Mouse (Mus musculus): ENCODE results near the gene Zeb2.

DNA sequence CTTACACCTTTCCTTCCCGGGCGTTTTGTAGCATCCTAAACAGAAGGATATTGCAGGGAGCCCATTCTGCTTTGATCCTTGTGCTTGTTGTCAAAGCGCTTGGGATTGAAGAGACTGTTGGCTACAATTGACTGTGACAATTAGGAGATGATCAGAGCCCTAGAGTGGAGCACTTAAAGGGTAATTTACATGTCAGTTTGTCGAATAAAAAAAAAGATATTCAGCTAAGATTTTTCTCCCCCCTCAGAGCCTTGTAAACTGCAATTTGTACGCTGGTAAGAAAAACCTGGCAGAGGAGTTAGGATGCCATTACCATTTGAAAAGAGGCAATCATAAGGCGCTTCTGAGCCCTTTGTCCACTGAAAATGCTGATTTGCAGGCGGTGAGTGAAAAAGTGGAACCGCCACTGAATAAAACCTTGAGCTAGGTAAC lies 41.2 kb upstream of the Zeb2 start:
- TF ChIP-seq CTCF (IDR thresholded peaks at IDR 0.05; ENCODE audit: control insufficient read depth, insufficient read depth, insufficient replicate concordance, low read depth, low read length), result no peak
- no peak for TF ChIP-seq POLR2A (IDR thresholded peaks at IDR 0.05; ENCODE audit: control insufficient read depth, low read depth, low read length)

All from testis, adult 2 months (tissue).